Mouse (Mus musculus): ENCODE measurements around the gene Lif.

Gene Lif

GRCm38 (mm10) chr11:4261188-4261494 is 3.8 kb downstream of the Lif start:
- H3K27me3 ChIP-seq (ENCODE audit: insufficient read depth, low read length) = peaks cover 21% of the 10 kb centered on the region
- H3K4me3 ChIP-seq (replicated peaks; ENCODE audit: low read length) = no peak overlapping the region
- H3K4me1 ChIP-seq (replicated peaks; ENCODE audit: low read depth, low read length) = peaks cover 87% of the 10 kb centered on the region
- H3K36me3 ChIP-seq (ENCODE audit: insufficient read depth, low read length) = no peaks in the 10 kb centered on the region
- peaks cover 5% of the 10 kb centered on the region; the same call in 1 of the 2 replicates for H3K9me3 ChIP-seq (ENCODE audit: low read length)
- TF ChIP-seq NANOG (IDR thresholded peaks at IDR 0.05; ENCODE audit: borderline replicate concordance, low read length) (no peak), CTCF (conservative IDR thresholded peaks at IDR 0.05; ENCODE audit: low read length) (peak; percentile 60)

- peaks cover 21% of the 10 kb centered on the region for H3K27me3 ChIP-seq (ENCODE audit: insufficient read depth, low read length)
- H3K4me3 ChIP-seq (replicated peaks; ENCODE audit: low read length) = no peak overlapping the region
- H3K9me3 ChIP-seq (ENCODE audit: low read length) = peaks cover 5% of the 10 kb centered on the region; the same call in 1 of the 2 replicates
- H3K4me1 ChIP-seq (replicated peaks; ENCODE audit: low read depth, low read length) = peaks cover 80% of the 10 kb centered on the region
- H3K36me3 ChIP-seq (ENCODE audit: insufficient read depth, low read length) = no peaks in the 10 kb centered on the region
- TF ChIP-seq CTCF (conservative IDR thresholded peaks at IDR 0.05; ENCODE audit: low read length) (peak; percentile 27), NANOG (IDR thresholded peaks at IDR 0.05; ENCODE audit: borderline replicate concordance, low read length) (no peak)
These were observed 4.6 kb downstream of the Lif start for GRCm38 (mm10) chr11:4261969-4262368.

GRCm38 (mm10) chr11:4262847-4263246 is 5.5 kb downstream of the Lif start:
- TF ChIP-seq POU5F1 (IDR thresholded peaks at IDR 0.05; ENCODE audit: borderline replicate concordance, low read length) (no peak), CTCF (conservative IDR thresholded peaks at IDR 0.05; ENCODE audit: low read length) (no peak), NANOG (IDR thresholded peaks at IDR 0.05; ENCODE audit: borderline replicate concordance, low read length) (no peak)
- H3K4me1 ChIP-seq (replicated peaks; ENCODE audit: low read depth, low read length) = peaks cover 80% of the 10 kb centered on the region
- peaks cover 27% of the 10 kb centered on the region for H3K27me3 ChIP-seq (ENCODE audit: insufficient read depth, low read length)
- peaks cover 5% of the 10 kb centered on the region; the same call in 1 of the 2 replicates for H3K9me3 ChIP-seq (ENCODE audit: low read length)
- H3K4me3 ChIP-seq (replicated peaks; ENCODE audit: low read length) = no peak overlapping the region
- H3K36me3 ChIP-seq (ENCODE audit: insufficient read depth, low read length) = no peaks in the 10 kb centered on the region

GRCm38 (mm10) chr11:4263296-4263695 is 5.9 kb downstream of the Lif start:
- Histone ChIP-seq H3K27me3 (ENCODE audit: insufficient read depth, low read length) (peaks cover 31% of the 10 kb centered on the region), H3K4me3 (replicated peaks; ENCODE audit: low read length) (no peak overlapping the region), H3K36me3 (ENCODE audit: insufficient read depth, low read length) (peaks cover 2% of the 10 kb centered on the region), H3K9me3 (ENCODE audit: low read length) (peaks cover 5% of the 10 kb centered on the region; the same call in 1 of the 2 replicates), H3K4me1 (replicated peaks; ENCODE audit: low read depth, low read length) (peaks cover 80% of the 10 kb centered on the region)
- TF ChIP-seq NANOG (IDR thresholded peaks at IDR 0.05; ENCODE audit: borderline replicate concordance, low read length) = no peak

GRCm38 (mm10) chr11:4264066-4264465 is 6.7 kb downstream of the Lif start:
- TF ChIP-seq POU5F1 (IDR thresholded peaks at IDR 0.05; ENCODE audit: borderline replicate concordance, low read length) (no peak), NANOG (IDR thresholded peaks at IDR 0.05; ENCODE audit: borderline replicate concordance, low read length) (no peak), CTCF (conservative IDR thresholded peaks at IDR 0.05; ENCODE audit: low read length) (no peak)
- peaks cover 10% of the 10 kb centered on the region for H3K36me3 ChIP-seq (ENCODE audit: insufficient read depth, low read length)
- H3K4me3 ChIP-seq (replicated peaks; ENCODE audit: low read length) = peak overlapping the region; percentile 49
- H3K9me3 ChIP-seq (ENCODE audit: low read length) = peaks cover 5% of the 10 kb centered on the region; the same call in 1 of the 2 replicates
- H3K27me3 ChIP-seq (ENCODE audit: insufficient read depth, low read length) = peaks cover 37% of the 10 kb centered on the region
- H3K4me1 ChIP-seq (replicated peaks; ENCODE audit: low read depth, low read length) = peaks cover 80% of the 10 kb centered on the region

GRCm38 (mm10) chr11:4266271-4267201 is 9.2 kb downstream of the Lif start:
- no peak for TF ChIP-seq NANOG (IDR thresholded peaks at IDR 0.05; ENCODE audit: borderline replicate concordance, low read length)
- no peak for TF ChIP-seq CTCF (conservative IDR thresholded peaks at IDR 0.05; ENCODE audit: low read length)
- no peak for TF ChIP-seq POU5F1 (IDR thresholded peaks at IDR 0.05; ENCODE audit: borderline replicate concordance, low read length)
- Histone ChIP-seq H3K9me3 (ENCODE audit: low read length) (peaks cover under 1% of the 10 kb centered on the region; the same call in 1 of the 2 replicates), H3K27me3 (ENCODE audit: insufficient read depth, low read length) (peaks cover 39% of the 10 kb centered on the region), H3K4me1 (replicated peaks; ENCODE audit: low read depth, low read length) (peaks cover 81% of the 10 kb centered on the region), H3K36me3 (ENCODE audit: insufficient read depth, low read length) (peaks cover 20% of the 10 kb centered on the region), H3K4me3 (replicated peaks; ENCODE audit: low read length) (peak overlapping the region; percentile 82)

GRCm38 (mm10) chr11:4267202-4267578 is 9.8 kb downstream of the Lif start:
- Histone ChIP-seq H3K36me3 (ENCODE audit: insufficient read depth, low read length) (peaks cover 20% of the 10 kb centered on the region), H3K4me1 (replicated peaks; ENCODE audit: low read depth, low read length) (peaks cover 81% of the 10 kb centered on the region), H3K9me3 (ENCODE audit: low read length) (no peaks in the 10 kb centered on the region), H3K27me3 (ENCODE audit: insufficient read depth, low read length) (peaks cover 39% of the 10 kb centered on the region), H3K4me3 (replicated peaks; ENCODE audit: low read length) (peak overlapping the region; percentile 82)
- no peak for TF ChIP-seq POU5F1 (IDR thresholded peaks at IDR 0.05; ENCODE audit: borderline replicate concordance, low read length)
- no peak for TF ChIP-seq CTCF (conservative IDR thresholded peaks at IDR 0.05; ENCODE audit: low read length)
- TF ChIP-seq NANOG (IDR thresholded peaks at IDR 0.05; ENCODE audit: borderline replicate concordance, low read length) = no peak

- H3K4me3 ChIP-seq (replicated peaks; ENCODE audit: low read length) = 0 out of 2 replicates have a peak overlapping the region, but pooled peaks have one; percentile 82
- peaks cover 20% of the 10 kb centered on the region for H3K36me3 ChIP-seq (ENCODE audit: insufficient read depth, low read length)
- TF ChIP-seq CTCF (conservative IDR thresholded peaks at IDR 0.05; ENCODE audit: low read length) = no peak
- no peak for TF ChIP-seq NANOG (IDR thresholded peaks at IDR 0.05; ENCODE audit: borderline replicate concordance, low read length)
- no peak for TF ChIP-seq POU5F1 (IDR thresholded peaks at IDR 0.05; ENCODE audit: borderline replicate concordance, low read length)
- H3K4me1 ChIP-seq (replicated peaks; ENCODE audit: low read depth, low read length) = peaks cover 74% of the 10 kb centered on the region
- H3K9me3 ChIP-seq (ENCODE audit: low read length) = no peaks in the 10 kb centered on the region
- peaks cover 43% of the 10 kb centered on the region for H3K27me3 ChIP-seq (ENCODE audit: insufficient read depth, low read length)
These were observed 11.1 kb downstream of the Lif start for GRCm38 (mm10) chr11:4268500-4268899.

All from E14TG2a.4 (cell line).